Mouse (Mus musculus): ENCODE measurements around the gene Ntsr1. TPM values are rescaled to one million over a fixed set of nuclear protein-coding genes. Genes with fewer than 3 reads are reported as not detected.

Ntsr1 gene
- polyA plus RNA-seq, 1 experiment from 2014 or later: 0.40 TPM

DNA sequence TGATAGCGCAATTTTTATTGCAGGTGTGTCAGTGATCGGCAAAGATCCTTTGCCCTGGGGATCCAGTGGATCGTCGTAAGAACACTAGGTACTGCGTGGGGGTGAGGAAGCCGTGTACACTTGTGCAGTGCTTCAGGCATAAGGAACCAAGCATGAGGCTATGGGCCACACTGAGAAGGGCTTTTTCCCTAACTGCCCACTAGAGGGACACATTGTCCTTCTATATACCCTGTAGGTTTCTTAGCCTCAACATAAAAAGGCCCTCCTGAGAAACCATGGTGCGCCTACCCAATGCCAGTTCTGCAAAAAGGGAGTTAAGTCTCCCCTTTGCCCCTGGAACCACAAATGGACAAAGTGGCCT lies 26.7 kb upstream of the Ntsr1 start:
- H3K4me3 ChIP-seq: no peak overlapping the region
- H3K9ac ChIP-seq: no peak overlapping the region
- peaks cover 13% of the 10 kb centered on the region for H3K27me3 ChIP-seq
- H3K9me3 ChIP-seq (replicated peaks): no peaks in the 10 kb centered on the region
- no peak overlapping the region for H3K4me2 ChIP-seq (replicated peaks)
- ATAC-seq (ENCODE audit: low FRiP score): peak; percentile 83
- no peak overlapping the region for H3K27ac ChIP-seq
- peaks cover 4% of the 10 kb centered on the region; the same call in 1 of the 2 replicates for H3K4me1 ChIP-seq
- H3K36me3 ChIP-seq: no peaks in the 10 kb centered on the region
- WGBS: 39% methylated on average over 7 of the region's 7 CpGs

DNA sequence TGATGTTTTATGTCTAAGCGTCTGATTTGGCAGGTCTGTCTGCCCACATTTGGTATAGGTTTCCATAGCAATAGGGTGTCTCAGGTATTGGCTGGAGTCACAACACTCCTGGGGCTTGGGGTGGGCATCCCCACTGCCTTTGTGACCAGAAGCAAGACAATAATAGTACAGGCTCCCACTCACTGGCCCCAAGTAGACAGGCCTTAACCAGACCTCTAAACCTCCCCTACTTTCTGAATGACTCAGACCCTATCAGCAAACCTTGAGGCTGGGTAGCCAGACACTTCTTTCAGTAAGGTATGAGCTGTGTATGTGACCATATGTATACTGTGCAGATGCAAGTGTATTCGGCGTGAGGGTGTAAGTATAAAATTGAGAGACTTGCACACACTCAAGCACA lies 24.9 kb upstream of the Ntsr1 start:
- Histone ChIP-seq H3K27me3 (peaks cover 18% of the 10 kb centered on the region), H3K4me3 (no peak overlapping the region), H3K4me1 (peaks cover 4% of the 10 kb centered on the region; the same call in 1 of the 2 replicates), H3K36me3 (no peaks in the 10 kb centered on the region), H3K27ac (no peak overlapping the region), H3K9ac (no peak overlapping the region), H3K9me3 (replicated peaks) (no peaks in the 10 kb centered on the region), H3K4me2 (replicated peaks) (no peak overlapping the region)
- ATAC-seq (ENCODE audit: low FRiP score): no peak
- WGBS: 95% methylated on average over 3 of the region's 3 CpGs

DNA sequence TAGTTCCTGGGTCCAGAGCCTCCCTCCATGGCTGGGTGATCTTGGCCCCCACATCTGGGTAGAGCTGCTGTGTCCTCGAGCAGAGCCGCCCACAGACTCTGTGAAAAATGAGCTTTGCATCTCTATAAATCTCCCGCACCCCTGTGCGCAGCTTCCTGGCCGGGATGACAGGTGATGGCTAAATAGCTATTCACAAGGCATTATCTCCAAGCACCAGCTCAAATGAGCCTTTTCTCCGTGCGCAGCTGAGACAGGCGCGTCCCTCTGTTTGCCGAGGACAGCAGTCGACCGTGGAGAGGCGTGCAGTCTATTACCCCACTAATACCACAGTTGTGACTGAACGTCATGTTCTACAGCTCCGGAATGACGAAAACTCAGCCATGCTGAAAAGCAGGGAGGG lies 17.5 kb upstream of the Ntsr1 start:
- H3K4me2 ChIP-seq (replicated peaks): peak overlapping the region; percentile 34
- H3K27me3 ChIP-seq: peaks cover 17% of the 10 kb centered on the region
- 14% methylated on average over 16 of the region's 16 CpGs for WGBS
- peaks cover 26% of the 10 kb centered on the region for H3K4me1 ChIP-seq
- H3K9me3 ChIP-seq (replicated peaks): no peaks in the 10 kb centered on the region
- H3K9ac ChIP-seq: no peak overlapping the region
- H3K4me3 ChIP-seq: no peak overlapping the region
- ATAC-seq (ENCODE audit: low FRiP score): peak; percentile 76
- peak overlapping the region; percentile 74 for H3K27ac ChIP-seq
- H3K36me3 ChIP-seq: no peaks in the 10 kb centered on the region

DNA sequence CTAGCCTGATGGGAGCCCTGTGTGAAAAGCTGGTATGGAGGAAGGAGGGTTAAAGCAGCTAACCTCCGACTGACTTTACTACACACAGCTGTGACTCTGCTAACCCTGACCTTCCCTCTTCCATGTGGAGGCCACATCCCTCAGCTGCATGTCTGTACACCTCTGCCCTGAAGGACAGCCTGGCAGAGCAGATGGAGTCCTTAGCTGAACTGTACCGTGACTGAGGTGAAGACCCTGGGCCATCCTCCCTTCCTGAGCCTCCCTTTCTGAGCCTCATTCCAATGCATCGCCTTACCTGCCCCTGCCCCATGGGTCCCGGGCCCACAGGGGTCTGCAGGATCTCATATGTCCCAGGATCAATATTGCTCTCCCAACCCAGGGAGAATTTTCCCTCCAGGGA lies 14.9 kb upstream of the Ntsr1 start:
- peaks cover 12% of the 10 kb centered on the region for H3K27me3 ChIP-seq
- no peaks in the 10 kb centered on the region for H3K9me3 ChIP-seq (replicated peaks)
- H3K4me2 ChIP-seq (replicated peaks): no peak overlapping the region
- WGBS: 52% methylated on average over 4 of the region's 4 CpGs
- H3K36me3 ChIP-seq: no peaks in the 10 kb centered on the region
- H3K9ac ChIP-seq: no peak overlapping the region
- peaks cover 39% of the 10 kb centered on the region for H3K4me1 ChIP-seq
- H3K4me3 ChIP-seq: no peak overlapping the region
- ATAC-seq (ENCODE audit: low FRiP score): no peak
- H3K27ac ChIP-seq: peak overlapping the region; percentile 50

DNA sequence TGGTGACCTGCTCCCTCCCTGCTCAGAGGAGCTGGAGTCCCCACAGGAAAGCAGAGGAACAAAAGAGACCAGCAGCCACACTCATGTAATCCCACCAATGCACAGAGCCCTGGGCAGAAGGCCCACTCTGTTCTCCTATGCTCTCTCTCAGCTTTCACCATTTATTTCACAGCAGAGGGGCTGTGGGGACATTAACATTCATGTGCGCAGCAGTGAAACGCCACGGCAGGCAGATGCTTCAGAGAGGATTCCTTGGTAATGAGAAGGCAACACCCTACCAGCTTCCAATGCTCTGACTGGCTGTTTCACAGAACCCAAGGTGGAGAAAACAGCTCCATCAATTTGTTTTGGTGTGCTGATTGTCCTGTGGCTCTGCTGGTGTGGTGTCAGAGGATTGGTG lies 14.5 kb upstream of the Ntsr1 start:
- ATAC-seq (ENCODE audit: low FRiP score): no peak
- Histone ChIP-seq H3K9me3 (replicated peaks) (no peaks in the 10 kb centered on the region), H3K36me3 (no peaks in the 10 kb centered on the region), H3K4me1 (peaks cover 39% of the 10 kb centered on the region), H3K9ac (no peak overlapping the region), H3K4me3 (no peak overlapping the region), H3K27me3 (peaks cover 12% of the 10 kb centered on the region), H3K4me2 (replicated peaks) (no peak overlapping the region), H3K27ac (peak overlapping the region; percentile 50)
- 18% methylated on average over 3 of the region's 3 CpGs for WGBS

DNA sequence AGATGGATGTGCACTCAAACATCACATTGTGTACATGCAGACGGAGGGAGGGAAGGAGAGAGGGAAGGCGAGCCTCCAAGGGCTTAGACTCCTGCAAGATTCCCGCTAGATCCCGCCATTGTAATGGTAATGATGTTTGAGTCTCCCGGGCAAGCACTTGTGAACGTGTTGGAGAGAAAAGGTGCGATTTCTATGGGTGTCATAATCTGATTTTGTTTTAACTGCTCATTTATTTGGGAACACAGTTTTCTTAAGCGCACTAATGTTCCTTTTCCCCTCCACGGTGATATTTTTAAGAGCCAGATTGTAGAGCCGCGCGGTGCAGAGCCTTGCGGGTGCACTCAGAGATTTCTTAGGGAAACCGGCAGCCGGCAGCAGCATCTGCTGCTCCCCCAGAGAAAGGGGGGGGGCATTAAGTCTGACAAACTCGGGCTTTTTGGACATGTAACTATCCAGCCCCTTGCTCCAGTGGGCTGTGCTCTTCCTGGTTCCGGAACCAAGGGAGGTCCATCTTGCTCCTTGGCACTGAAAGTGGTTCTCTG lies 11.5 kb upstream of the Ntsr1 start:
- H3K4me3 ChIP-seq: peak overlapping the region; percentile 12; the same call in 1 of the 2 replicates
- no peaks in the 10 kb centered on the region for H3K36me3 ChIP-seq
- H3K9me3 ChIP-seq (replicated peaks): no peaks in the 10 kb centered on the region
- ATAC-seq (ENCODE audit: low FRiP score): peak; percentile 56
- H3K4me2 ChIP-seq (replicated peaks): peak overlapping the region; percentile 42
- H3K9ac ChIP-seq: 0 out of 2 replicates have a peak overlapping the region, but pooled peaks have one; percentile 9
- H3K4me1 ChIP-seq: peaks cover 20% of the 10 kb centered on the region
- no peak overlapping the region; the same call in 1 of the 2 replicates for H3K27ac ChIP-seq
- WGBS: 7% methylated on average over 17 of the region's 17 CpGs
- peaks cover 2% of the 10 kb centered on the region; the same call in 1 of the 2 replicates for H3K27me3 ChIP-seq

DNA sequence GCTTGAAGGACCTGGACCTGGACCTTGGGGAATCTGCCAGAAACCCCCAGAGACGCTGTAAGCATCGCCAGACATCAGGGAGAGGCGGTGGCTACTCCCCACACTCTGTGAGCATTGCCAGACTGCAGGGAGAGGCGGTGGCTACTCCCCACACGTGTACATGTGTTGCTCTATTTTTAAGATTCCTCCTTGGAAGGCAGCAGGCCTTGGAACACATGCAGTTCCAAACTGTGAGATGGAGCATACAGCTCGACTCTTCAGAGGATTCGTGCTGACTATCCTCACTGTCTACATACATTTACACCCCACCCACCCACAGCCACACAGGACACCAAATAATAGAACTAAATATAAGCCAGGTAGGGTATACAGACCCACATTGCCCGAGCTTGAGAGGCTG lies 3.9 kb upstream of the Ntsr1 start:
- Histone ChIP-seq H3K36me3 (no peaks in the 10 kb centered on the region), H3K4me2 (replicated peaks) (no peak overlapping the region), H3K27me3 (peaks cover 36% of the 10 kb centered on the region), H3K27ac (no peak overlapping the region), H3K4me1 (peaks cover 22% of the 10 kb centered on the region), H3K9me3 (replicated peaks) (no peaks in the 10 kb centered on the region), H3K9ac (no peak overlapping the region), H3K4me3 (no peak overlapping the region)
- 85% methylated on average over 8 of the region's 8 CpGs for WGBS
- no peak for ATAC-seq (ENCODE audit: low FRiP score)

DNA sequence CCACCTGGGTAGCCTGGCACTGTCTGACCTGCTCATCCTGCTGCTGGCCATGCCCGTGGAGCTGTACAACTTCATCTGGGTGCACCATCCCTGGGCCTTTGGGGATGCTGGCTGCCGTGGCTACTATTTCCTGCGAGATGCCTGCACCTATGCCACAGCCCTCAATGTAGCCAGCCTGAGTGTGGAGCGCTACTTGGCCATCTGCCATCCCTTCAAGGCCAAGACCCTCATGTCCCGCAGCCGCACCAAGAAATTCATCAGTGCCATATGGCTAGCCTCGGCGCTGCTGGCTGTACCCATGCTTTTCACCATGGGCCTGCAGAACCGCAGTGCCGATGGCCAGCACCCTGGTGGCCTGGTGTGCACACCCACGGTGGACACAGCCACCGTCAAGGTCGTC lies 950 bp downstream of the Ntsr1 start:
- peaks cover 22% of the 10 kb centered on the region for H3K4me1 ChIP-seq
- no peak overlapping the region for H3K27ac ChIP-seq
- peak overlapping the region; percentile 63; the same call in 1 of the 2 replicates for H3K4me2 ChIP-seq (replicated peaks)
- no peaks in the 10 kb centered on the region for H3K36me3 ChIP-seq
- ATAC-seq (ENCODE audit: low FRiP score): 0 out of 2 replicates have a peak, but pooled peaks have one; percentile 12
- no peak overlapping the region for H3K4me3 ChIP-seq
- H3K9ac ChIP-seq: no peak overlapping the region
- 39% methylated on average over 13 of the region's 13 CpGs for WGBS
- no peaks in the 10 kb centered on the region for H3K9me3 ChIP-seq (replicated peaks)
- peaks cover 59% of the 10 kb centered on the region for H3K27me3 ChIP-seq

DNA sequence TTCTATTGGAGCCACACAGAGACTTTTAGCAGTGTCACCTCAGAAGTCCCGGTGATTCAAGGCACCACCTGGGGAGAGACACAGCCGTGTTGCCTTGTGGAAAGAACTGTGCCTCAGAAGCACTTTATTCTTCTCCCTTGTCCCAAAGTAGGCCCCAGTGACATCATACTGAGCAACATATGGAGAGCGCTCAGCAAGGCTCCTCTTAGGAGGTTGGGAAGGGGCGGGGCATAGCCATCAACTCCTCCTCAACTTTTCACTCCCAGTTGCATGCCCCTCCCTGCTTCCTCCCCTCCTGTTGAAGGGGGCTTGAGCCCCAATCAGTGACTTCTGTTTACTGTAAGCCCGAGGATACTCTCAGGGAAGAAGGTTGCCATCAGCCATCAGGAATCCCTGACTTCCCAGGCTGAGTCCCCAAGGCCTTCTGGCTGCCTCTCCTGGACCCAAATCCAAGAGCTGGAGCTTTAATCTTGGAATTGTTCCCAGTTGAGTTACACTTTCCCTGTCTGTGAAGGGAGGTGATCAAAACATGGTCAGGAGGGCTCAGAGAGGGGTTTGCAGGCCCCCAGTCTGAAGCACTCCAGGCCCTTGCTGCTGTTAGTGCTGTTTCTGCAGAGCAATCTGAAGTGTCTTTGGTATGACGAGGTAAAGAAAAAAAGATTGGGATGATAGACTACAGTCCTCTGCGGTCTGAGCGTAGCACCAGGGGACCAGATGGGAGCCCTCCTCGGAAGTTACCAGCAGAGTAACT lies 1.6 kb downstream of the Ntsr1 start:
- no peak for ATAC-seq (ENCODE audit: low FRiP score)
- Histone ChIP-seq H3K4me1 (peaks cover 25% of the 10 kb centered on the region), H3K36me3 (no peaks in the 10 kb centered on the region), H3K27ac (no peak overlapping the region), H3K4me2 (replicated peaks) (no peak overlapping the region), H3K9me3 (replicated peaks) (no peaks in the 10 kb centered on the region), H3K4me3 (no peak overlapping the region), H3K27me3 (peaks cover 64% of the 10 kb centered on the region), H3K9ac (no peak overlapping the region)
- WGBS: 47% methylated on average over 9 of the region's 9 CpGs

DNA sequence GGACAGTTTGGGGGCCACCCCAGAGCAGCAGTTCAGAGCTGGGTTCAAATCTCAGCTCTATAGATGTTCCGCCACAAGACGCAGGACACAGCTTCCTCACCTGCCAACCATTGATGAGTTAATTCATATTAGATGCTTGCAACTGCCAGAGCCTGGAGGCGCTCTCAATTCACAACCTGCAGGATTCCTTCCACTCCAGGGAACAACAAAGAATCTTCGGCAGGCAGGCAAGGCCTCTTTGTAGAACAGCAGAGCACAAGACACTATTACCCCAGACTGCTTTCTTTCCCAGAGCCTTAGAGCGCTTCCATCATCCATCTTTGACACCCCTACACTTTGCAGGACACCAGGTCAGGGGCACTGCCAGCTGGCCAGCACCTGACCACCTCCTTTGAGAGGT lies 6.5 kb downstream of the Ntsr1 start:
- ATAC-seq (ENCODE audit: low FRiP score): no peak
- no peak overlapping the region for H3K4me3 ChIP-seq
- H3K36me3 ChIP-seq: no peaks in the 10 kb centered on the region
- no peak overlapping the region for H3K27ac ChIP-seq
- H3K27me3 ChIP-seq: peaks cover 27% of the 10 kb centered on the region
- H3K9me3 ChIP-seq (replicated peaks): no peaks in the 10 kb centered on the region
- 41% methylated on average over 5 of the region's 5 CpGs for WGBS
- peaks cover 7% of the 10 kb centered on the region; the same call in 1 of the 2 replicates for H3K4me1 ChIP-seq
- H3K9ac ChIP-seq: 0 out of 2 replicates have a peak overlapping the region, but pooled peaks have one; percentile 4
- no peak overlapping the region for H3K4me2 ChIP-seq (replicated peaks)

DNA sequence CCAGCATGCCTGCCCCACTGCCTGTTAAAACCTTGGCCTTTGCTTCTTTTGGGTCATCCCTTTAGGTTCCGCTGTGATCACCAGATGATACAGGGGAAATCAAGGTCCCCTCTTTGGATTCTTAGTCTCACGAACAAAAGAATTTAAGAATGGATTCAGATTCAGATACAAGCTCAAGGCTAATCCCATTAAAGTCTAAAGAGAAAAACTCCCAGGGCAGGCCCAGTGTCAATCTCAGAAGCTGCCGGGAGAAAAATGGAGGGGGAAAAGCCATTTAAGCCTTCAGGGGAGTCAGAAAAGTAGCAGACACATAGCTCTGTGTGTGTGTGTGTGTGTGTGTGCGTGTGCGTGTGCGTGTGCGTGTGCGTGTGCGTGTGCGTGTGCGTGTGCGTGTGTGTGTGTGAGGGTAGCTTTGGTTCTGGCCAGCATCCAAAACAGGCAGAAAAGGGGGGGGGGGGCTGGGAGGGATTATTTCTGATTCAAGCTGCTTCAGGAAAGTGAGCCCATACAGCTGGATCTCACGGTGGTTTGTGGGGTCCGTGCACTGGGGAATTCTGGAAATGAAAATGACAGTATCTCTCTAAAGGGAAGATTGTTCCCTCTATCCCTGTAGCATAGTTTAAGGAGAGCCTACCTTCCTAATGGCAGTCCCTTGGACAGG lies 8.8 kb downstream of the Ntsr1 start:
- 64% methylated on average over 14 of the region's 14 CpGs for WGBS

DNA sequence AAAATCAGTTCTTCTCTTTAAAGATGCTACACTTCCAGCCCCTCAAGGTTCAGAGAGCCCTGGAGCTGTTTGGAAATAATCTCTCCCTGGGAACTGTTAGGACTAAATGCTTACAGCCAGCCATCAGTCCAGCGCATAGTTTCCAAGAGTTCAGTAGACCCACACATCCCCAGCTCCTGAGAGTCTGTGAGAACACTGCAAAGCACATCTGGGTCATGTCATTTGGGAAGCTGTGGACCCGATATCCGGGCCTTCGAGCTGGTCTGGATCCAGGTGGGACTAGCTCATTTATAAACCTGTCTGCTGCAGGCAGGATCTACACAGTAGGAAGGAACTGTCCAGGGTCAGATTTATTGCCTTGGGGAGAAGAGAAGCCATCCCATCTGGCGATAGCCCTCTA lies 11.1 kb downstream of the Ntsr1 start:
- H3K4me1 ChIP-seq: peaks cover 14% of the 10 kb centered on the region; the same call in 1 of the 2 replicates
- no peaks in the 10 kb centered on the region for H3K9me3 ChIP-seq (replicated peaks)
- H3K27ac ChIP-seq: no peak overlapping the region
- no peak overlapping the region for H3K9ac ChIP-seq
- H3K36me3 ChIP-seq: no peaks in the 10 kb centered on the region
- WGBS: 85% methylated on average over 5 of the region's 5 CpGs
- H3K4me2 ChIP-seq (replicated peaks): no peak overlapping the region
- H3K27me3 ChIP-seq: peaks cover 8% of the 10 kb centered on the region; the same call in 1 of the 2 replicates
- no peak for ATAC-seq (ENCODE audit: low FRiP score)
- no peak overlapping the region for H3K4me3 ChIP-seq

More for the DNA sequence above, 8.8 kb downstream of the Ntsr1 start:
- no peak overlapping the region for H3K9ac ChIP-seq
- H3K4me3 ChIP-seq: no peak overlapping the region
- 0 out of 2 replicates have a peak, but pooled peaks cover 7% of the 10 kb centered on the region for H3K27me3 ChIP-seq
- no peak overlapping the region for H3K4me2 ChIP-seq (replicated peaks)
- no peak overlapping the region for H3K27ac ChIP-seq
- H3K36me3 ChIP-seq: no peaks in the 10 kb centered on the region
- H3K4me1 ChIP-seq: peaks cover 14% of the 10 kb centered on the region; the same call in 1 of the 2 replicates
- H3K9me3 ChIP-seq (replicated peaks): no peaks in the 10 kb centered on the region
- ATAC-seq (ENCODE audit: low FRiP score): no peak

Measured in hindbrain, embryonic 12.5 days (tissue).